Mouse (Mus musculus) T-helper 17 cell (primary cell): ENCODE measurements at regions not wholly inside any gene's neighbourhood (a gene's known extent, or its start where the extent isn't known, plus 50 kb on each side); places are given as distances from the start of the nearest gene placed in this dataset.

Source experiments
- in situ Hi-C, 2 experiments: fragments of 300-600 bp; cut with MboI, MseI; formaldehyde crosslinking; loops; 1 replicate in 1 of 2; 2 replicates in 1 of 2; pipeline ENCODE4 v1.15.1; 2025; ENCODE audit warnings: high pct_unique_total_duplicates in 2 of 2

DNA sequence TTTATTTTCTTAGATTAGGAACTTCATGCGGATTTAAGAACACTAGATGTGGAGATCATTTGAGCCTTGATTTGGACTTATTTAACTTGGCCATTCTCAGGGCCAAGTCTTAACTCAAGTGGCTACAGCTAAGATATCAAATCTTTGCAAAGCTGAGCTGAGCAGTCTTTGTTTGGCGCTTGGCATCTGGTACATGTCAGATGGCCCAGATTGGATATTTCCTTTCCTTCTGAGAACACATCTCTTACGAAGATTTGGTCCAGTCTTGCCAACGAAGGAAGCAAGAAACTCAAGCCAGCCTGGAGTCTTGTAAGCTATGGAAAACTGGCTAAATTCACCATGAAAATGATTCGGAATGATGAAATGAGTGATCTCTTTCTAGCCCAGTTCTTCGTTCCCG lies 59.1 kb upstream of the Cdc42ep3 start:
- in situ Hi-C loops, result no loop called here

DNA sequence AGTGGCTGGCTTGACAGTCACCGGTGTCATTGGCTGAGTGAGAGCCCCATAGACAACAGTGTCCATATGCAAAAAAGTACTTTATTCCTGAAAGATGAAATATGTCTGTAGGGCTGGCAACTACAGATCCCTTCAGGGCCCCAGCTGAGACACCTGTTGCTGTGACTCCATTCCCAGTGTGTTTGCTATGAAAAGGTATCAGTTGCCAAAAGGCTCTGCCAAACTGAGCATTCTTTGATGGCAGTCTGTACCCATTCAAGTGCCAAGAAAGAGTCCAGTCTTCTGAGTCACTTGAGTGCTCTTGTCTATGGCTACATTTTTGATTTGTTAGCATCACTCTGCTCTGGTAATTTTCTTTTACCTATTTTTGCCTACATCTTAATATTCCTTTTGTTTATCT lies 63.1 kb upstream of the Cdc42ep3 start:
- in situ Hi-C loops, result no loop called here

DNA sequence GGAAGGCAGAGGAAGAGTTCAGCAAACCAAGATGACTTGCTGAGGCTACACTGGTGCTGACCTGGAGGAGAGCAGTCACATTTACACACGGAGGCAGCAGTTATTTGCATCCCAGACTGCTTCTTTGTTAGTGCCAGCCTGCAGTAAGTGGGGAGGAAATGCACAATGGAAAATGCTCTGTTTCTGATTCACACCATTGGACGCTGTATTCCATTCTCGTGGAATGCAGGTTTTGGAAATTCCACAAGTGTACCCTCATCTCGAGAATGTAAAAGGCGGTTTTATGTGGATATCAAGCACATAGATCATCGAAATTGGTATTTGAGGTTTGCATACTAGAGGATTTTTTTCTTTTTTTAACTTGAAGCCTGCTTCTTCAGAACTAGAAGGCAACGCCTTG lies 66.7 kb upstream of the Cdc42ep3 start:
- in situ Hi-C loops, result loop anchor here in 1 of 2 experiments (10.0 kb wide), 1 partner anchor 57 kb away; no protein-coding TSS in a partner anchor

DNA sequence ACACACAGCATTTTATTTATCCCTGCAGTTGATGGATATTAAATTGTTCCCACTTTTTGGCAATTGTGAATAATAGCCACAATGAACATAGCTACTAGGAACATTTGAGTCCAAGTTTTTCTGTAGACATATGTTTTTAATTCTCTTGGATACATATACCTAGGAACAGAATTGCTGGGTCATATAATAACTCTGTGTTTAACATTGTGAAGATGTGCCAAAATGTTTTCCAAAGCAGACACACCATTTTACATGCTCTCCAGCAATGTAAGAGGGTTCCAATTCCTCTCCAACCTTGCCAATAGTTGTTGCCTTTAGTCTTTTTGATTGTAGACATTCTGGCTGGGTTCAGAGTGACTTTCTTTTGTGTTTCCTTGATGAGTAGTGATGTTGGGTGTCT lies 84.3 kb upstream of the Cdc42ep3 start:
- in situ Hi-C loops, result no loop called here

DNA sequence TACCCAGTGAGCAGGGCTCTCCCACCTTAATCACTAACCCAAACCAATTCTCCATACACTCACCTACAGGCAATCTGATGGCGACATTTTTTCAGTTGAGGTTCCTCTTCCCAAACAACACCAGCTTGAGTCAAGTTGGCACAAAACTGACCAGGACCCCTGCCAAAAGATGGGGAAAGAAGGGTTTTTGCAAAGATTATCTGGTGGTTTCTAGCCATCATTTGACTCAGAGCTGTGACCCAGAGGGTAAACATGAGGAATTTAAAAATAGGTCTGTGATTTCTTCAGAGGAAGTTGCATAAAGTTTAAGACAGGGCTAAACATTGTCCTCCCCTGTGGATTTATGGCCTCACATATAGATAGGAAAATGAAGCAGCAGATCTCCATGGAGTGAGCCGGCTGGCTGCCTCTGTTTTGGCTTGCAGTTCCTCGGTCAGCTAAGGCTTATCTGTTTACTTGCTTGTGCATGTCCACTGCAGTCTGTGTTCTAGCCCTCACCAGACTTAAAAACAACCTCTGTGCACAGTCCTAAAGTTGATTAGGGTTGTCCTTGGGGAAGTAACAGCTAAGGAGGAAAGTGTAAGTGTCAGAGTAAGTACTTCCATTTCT lies 87.7 kb upstream of the Cdc42ep3 start:
- in situ Hi-C loops, result no loop called here

DNA sequence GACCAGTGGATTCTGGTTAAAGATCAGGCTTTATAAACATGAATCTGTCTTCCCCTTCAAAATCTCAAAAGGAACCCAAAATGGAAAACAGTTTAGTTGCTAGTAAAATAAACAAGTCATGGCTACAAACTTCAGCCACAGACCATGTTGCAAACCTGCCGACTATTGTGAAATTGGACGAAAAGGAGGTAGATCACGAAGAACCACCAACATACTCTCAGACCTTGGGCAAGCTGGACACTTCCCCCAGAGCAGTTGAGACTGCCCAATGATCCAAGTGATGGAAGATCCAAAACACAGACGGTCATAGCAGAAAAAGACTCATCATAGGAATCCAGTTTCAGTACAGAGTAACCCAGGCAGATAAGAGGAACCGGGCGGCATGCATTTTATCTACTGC lies 92.3 kb upstream of the Cdc42ep3 start:
- in situ Hi-C loops, result no loop called here

DNA sequence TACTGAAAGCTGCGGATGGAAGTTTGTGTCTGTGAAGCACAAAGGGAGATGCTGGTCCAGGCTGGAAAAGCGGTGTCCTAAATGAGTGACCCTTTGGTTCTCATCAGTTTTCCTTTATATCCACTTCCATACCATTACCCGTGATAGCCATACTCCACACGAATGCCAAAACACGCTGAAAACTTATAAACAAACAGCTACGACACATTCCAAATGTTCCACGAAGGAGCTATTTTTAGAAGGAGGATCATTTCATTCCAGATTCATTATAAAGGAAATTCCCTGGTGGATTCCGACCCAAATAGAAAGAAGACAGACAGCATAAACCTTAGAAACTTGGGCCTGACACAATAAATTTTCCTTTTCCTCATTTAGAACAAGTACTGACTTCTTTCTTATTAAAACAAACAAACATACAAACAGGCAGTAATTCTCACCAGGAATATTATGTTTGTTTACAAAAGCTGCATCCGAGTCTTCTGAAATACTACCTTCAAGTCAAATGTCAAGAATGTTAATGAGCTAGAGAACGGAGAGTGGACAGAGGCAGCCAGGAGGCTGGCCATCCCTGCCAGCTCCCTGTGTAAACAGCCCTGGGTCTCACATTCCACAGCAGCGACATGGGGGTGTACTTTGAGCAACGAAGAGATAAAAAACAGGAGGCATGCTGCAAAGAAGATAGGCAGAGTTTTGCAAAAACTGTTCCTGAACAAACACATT lies 96.4 kb upstream of the Cdc42ep3 start:
- in situ Hi-C loops, result no loop called here

DNA sequence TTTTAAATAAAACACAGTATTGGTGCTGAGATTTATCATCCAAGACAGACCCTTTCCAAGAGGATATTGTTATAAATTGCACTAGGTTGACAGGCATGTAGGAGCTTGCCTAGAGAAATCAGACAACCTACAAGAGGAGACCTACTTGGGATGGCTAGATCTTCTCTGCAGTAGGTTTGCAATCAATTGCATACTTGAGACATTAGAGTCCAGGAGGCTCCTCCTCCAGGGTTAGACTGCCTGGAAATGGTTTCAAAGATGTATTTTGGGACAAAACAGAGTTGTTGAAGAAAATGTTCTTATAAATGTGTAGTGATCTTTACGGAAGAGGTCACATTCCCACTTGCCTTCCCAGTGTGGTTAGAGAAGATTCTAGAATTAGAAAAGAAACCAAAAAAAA lies 98.9 kb upstream of the Cdc42ep3 start:
- in situ Hi-C loops, result no loop called here

DNA sequence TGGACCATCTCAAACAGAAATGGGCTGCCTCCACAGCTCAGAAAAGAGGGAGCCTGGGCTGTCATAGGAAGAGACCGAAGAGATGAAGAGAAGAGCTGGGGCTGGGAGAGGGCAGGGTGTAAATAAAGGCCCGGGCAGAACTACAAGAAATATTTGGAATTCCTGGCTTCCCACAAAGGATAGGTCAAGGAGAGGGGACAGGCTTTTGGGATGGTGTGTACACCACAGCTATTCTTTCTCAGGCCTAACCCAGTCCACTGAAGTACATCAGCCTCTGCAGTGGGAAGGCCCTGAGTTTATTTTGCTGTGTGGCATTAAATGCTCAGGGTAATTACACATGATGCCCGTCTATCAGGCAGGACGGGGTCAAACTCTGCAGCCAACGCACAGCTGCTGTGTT lies 99.6 kb upstream of the Cdc42ep3 start:
- in situ Hi-C loops, result no loop called here

DNA sequence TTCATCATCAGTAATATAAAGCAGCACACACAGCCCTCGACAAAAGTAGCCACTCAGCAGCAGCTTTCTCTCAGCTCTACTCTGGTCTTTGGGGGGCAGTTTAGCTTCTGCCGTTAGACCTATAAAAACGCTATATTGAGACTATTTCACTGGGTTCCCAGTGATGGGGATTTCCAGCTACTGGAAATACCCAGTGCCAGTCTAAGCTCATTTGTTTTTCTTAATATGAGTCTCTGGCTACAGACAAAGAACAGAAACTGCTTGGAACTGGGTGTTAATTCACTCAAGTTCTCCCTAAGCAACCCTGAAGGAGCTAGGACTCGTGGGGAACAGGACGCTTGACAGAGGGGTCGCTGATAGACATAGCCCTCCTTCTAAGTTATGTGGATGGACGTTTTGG lies 100.3 kb upstream of the Cdc42ep3 start:
- in situ Hi-C loops, result no loop called here

DNA sequence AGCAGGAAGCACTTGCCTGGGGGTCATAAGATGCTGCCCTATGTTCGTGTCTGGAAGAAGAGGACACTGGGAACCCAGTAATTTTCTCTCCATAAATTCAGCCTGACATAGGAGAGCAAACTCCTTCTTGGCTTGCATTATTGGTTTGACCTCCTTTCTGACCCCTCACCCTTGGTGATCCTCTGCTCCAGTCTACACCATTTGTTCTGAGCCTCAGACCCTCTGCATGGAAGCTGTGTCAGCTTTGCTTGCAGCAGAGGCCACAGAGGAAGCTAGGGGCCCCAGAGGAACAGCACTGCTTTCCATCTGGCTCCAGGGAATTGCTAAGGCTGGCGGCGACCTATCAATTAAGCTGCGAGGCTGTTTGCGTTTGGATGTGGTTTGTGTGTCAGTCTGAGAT lies 102.7 kb upstream of the Cdc42ep3 start:
- in situ Hi-C loops, result no loop called here

DNA sequence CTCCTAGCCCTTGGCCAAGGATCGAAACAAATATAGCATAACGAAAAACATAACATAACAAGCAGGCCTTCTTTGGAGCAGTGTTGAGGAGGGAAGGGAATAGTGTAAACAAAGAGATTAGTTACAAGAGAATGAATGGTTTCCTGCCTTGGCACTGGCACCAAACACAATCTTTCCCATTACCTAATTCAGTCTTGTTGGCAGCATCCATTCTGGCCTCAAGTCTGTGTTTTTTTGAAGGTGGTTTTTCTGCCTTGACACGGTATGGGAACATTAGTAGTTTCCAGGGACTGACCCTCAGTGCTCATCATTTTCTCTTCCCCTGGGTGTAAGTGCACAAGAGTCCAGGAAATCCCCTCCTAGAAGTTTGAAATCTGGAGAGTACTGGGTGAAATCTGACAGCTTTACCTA lies 106.8 kb upstream of the Cdc42ep3 start:
- in situ Hi-C loops, result no loop called here

DNA sequence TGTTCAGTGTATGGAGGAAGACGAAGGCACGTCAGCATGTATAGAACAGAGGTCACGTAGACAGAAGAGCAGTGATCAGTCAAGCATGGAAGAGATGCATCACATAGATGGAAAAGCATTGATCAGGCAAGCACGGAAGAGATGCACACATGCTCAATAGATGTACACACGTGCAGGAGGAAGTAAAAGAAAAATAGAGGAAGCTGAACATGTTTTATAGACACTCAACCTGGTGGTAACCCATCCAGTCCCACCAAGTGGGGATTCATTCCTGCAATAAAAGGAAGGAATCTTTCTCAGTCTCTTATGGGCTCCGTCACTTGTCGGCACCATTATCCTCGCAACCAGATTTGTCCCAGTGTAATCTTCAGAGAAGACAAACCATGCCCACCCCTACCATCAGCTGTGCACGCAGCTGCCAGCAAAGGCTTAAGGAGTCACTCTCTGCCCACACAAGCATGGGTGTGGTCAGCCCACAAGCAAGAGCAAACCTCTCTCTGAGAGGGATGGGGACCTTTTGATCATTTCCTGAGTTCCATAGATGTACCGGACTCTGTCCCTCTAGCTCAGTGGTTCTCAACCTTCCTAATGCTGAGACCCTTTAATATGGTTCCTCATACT lies 108.3 kb upstream of the Cdc42ep3 start:
- in situ Hi-C loops, result no loop called here

DNA sequence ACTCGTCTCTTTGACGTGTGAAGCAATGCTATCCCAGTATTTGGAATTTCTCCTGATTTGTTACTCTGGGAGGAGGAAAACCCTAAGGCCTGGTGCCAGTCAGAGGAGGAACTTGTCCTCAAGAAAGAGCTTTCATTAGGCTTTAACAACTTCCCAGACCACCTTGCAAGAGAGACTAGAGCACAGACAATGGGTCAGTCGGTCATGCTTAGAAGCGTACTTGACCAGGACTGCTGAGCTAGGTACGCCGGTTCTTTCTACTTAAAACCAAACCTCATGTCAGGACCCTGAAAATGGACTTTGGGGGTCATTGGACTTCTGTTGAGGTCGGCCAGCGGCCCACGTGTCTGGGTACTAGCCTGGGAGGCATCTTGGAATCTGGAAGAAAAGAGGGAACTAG lies 110.8 kb upstream of the Cdc42ep3 start:
- in situ Hi-C loops, result no loop called here

DNA sequence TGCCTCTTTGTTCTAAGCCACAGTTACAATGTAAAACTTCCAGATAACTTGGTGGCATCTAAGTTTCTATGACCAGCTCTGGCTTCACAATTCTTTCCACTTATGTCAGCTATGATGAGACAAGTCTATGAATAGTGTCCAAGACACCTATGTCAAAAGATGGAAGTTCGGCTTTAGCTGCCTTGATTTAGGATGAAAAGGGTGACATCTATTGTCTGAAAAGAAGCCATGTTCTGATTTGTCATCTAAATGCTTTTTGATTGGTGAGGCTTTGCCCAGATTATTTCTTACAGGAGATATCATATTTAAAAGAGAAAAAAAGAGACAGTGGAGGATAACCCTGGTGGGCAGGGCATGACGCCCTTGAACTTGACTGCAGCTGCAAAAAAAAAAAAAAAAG lies 116.7 kb upstream of the Cdc42ep3 start:
- in situ Hi-C loops, result no loop called here

DNA sequence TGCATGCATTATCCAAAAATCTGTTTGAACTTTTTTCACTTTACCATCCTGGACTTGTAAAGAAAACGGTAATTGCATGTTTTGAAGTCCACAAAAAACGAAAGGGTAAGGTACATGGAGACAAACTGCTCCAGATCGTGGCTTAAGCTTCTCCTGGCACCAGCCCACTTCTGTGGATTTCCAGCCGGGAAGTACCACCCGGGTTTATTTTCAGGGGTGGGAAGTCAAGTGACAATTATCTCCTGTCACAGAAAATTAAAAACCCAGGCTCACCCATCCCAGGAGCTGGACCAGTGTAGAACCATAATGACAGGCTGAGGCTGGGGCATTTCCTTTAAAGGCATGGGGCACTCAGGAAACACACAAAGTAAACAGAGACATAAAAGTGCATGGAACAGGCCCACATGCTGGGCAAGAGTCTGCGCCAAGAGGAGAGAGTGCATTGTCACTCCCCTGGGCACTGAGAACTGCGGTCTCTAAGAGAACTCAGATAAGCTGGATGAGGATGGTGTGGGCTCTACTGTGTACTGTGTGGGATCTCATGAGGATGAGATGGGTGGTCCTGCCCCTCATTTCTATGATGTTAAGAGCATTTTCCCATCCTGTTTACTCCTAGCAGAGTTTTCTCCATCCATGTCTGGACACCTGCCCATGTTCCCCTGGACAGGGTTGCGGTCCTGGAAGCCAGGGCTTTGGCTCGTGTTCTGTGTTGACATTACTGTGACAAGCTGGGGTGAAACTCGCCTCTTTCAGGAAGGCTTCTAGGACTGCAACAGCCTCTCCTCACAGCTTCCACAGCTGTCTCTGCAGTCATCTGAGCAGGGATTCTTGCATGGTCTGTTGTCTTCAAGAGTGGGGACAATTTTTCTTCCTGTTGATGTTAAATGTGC lies 117.5 kb upstream of the Cdc42ep3 start:
- in situ Hi-C loops, result no loop called here

DNA sequence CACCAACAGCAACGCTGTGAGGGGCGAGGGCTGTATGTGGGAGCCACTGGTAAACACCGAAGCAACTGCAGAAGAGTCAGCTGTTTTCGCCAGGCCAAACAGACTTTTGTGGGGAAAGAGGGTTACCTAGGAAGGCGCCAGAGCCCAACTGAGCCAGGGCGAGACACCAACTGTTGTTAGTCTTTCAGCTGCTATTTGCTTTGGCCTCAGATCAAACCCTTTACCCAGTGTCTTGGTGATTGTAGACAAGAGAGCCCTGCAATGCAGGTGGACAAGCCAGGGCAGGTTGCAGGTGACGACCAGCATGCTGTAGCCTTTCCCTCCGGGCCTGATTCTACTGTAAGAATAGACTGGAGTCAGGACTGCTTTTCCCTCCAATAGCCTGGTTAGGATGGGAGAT lies 121.8 kb upstream of the Cdc42ep3 start:
- in situ Hi-C loops, result no loop called here

DNA sequence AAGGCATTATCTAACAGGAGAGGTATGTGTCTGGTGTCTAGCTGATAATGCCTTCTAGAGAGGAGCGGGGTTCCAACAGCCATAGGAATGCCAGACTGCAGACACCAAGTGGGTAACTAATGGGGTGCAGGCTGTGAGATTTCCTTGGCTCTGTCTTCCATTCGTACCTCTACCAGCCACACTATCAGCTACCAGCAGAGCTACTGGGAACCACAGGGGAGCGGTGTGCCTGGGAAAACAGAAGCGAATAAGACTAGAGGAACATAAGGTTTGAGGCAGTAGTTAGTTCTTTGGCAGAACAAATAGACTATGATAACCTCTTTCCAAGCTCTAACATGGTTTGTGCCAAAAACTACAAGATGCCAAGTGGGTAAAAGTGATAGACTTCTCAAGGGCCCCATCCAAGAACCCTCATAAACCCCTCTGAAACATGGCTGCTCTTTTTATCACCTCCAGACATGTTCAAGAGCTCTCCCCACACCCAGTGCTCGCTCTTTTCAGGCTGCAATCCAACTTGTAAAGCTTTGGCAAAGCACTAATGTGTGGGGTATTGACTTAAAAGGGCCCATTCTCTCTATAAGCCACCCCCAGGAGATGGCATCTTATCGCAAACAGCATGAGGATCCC lies 126.3 kb upstream of the Cdc42ep3 start:
- in situ Hi-C loops, result no loop called here

DNA sequence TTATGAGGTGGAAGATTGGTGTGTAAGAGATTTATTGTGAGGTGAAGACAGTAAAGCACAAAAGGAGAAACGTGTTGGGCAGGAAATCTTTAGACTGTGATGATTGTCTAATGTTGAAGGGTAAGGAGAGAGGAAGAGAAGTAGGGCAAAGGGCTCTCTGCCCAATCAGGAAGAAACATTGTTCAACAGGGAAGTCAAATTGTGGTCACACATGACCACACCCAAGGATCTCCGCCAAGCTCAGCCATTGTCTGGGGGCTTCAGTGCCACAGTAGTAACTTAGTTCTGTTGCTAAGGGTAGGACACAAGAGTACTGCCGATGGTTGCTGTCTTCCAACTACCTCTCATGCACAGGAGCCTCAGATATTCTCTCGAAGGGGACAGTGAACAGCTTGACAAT lies 127.0 kb upstream of the Cdc42ep3 start:
- in situ Hi-C loops, result no loop called here

DNA sequence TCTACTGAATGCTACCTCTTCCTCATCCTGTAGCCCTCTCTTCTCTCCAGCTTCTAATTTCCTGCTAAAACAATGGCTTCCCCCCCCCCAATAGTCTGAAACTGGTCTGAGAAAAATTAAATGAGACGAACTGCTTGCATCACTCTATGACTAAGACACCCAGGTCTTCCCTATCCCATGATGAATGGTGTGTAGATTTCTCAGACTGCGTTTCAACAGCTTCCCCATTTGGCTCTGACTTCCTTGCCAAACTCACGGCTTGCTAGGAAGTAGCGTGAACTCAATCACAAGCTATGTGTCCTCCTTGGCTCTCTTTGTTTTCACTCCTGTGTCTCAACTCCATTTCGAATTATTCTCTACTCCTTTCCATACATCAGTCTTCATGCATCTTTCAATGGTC lies 126.4 kb upstream of the Rmdn2 start:
- in situ Hi-C loops, result no loop called here

DNA sequence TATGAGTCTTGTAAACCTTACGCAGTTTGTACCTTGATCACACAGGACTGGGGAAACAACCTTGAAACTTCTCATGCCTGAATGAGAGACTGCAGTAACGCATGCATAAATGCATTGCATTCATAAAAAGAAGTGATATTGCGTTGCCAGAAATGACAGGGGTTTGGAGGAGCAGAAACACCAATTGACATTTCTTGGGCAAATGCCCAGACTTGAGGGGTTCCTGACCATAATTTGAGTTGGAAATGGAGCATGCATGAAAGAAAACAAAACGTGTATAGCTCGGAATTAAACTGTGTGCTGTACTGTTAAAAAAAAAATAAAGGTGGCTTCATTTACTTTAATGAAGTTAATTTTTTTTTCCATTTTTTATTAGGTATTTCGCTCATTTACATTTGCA lies 122.4 kb upstream of the Rmdn2 start:
- in situ Hi-C loops, result no loop called here

DNA sequence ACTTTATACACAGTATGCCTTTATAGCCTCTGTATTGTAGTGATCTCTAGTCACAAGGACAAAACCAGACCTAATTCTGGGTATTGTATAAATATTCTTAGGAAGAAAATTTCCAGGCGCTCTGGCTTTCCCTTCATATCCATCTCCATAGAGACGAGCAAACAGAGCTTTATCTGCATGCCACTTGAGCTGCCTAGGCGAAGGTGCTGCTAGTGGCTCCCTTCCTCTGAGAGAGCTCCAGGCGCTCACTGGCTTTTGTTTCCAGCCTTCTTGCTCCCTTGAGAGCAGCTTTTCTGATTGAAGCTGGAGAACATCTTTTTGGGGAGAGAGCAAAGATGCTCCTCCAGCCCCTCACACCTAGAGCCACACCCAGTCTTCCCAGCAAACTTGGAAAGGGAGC lies 114.0 kb upstream of the Rmdn2 start:
- in situ Hi-C loops, result no loop called here
